Mouse (Mus musculus): ENCODE data around the gene Srrm1.

Srrm1 gene

GRCm38 (mm10) chr4:135300248-135301041, 52.7 kb downstream of the Srrm1 start:
- peak; percentile 56 to 64 for DNase-seq

- DNase-seq, result no peak
Measured at GRCm38 (mm10) chr4:135298680-135299079, 54.4 kb downstream of the Srrm1 start.

GRCm38 (mm10) chr4:135297931-135298546, 55.1 kb downstream of the Srrm1 start:
- DNase-seq, result no peak

- DNase-seq, result no peak
Measured at GRCm38 (mm10) chr4:135297146-135297545, 56.0 kb downstream of the Srrm1 start.

- DNase-seq, result no peak
Measured at GRCm38 (mm10) chr4:135296565-135296964, 56.6 kb downstream of the Srrm1 start.

- DNase-seq, result no peak
Measured at GRCm38 (mm10) chr4:135293813-135294212, 59.3 kb downstream of the Srrm1 start.

- DNase-seq, result peak; percentile 63 to 64
Measured at GRCm38 (mm10) chr4:135292477-135293089, 60.5 kb downstream of the Srrm1 start.

- no peak for DNase-seq
Measured at GRCm38 (mm10) chr4:135291841-135292240, 61.3 kb downstream of the Srrm1 start.

- no peak for DNase-seq
Measured at GRCm38 (mm10) chr4:135291199-135291598, 61.9 kb downstream of the Srrm1 start.

GRCm38 (mm10) chr4:135287975-135288374, 65.1 kb downstream of the Srrm1 start:
- DNase-seq, result no peak

GRCm38 (mm10) chr4:135286833-135287395, 66.2 kb downstream of the Srrm1 start:
- DNase-seq, result no peak

- DNase-seq, result no peak
Measured at GRCm38 (mm10) chr4:135286033-135286622, 67.0 kb downstream of the Srrm1 start.

- DNase-seq, result no peak
Measured at GRCm38 (mm10) chr4:135285436-135285835, 67.7 kb downstream of the Srrm1 start.

GRCm38 (mm10) chr4:135283875-135284274, 69.2 kb downstream of the Srrm1 start:
- peak in 1 of 2 experiments; percentile 20 for DNase-seq

GRCm38 (mm10) chr4:135283417-135283816, 69.7 kb downstream of the Srrm1 start:
- no peak for DNase-seq

- DNase-seq, result no peak
Measured at GRCm38 (mm10) chr4:135282651-135283290, 70.3 kb downstream of the Srrm1 start.

GRCm38 (mm10) chr4:135280016-135280415, 73.1 kb downstream of the Srrm1 start:
- peak; percentile 55 to 64 for DNase-seq

GRCm38 (mm10) chr4:135276681-135277379, 76.3 kb downstream of the Srrm1 start:
- DNase-seq, result no peak

GRCm38 (mm10) chr4:135274761-135275160, 78.4 kb downstream of the Srrm1 start:
- no peak for DNase-seq

- no peak for DNase-seq
Measured at GRCm38 (mm10) chr4:135273307-135273682, 79.8 kb downstream of the Srrm1 start.

GRCm38 (mm10) chr4:135272640-135273306, 80.3 kb downstream of the Srrm1 start, which contains the start of gene Clic4:
TSS of gene Clic4 (minus strand) at chr4:135272814.
- peak; percentile 100 for DNase-seq

All from B cell, adult 2 months (primary cell).